Comparison of ENCODE assay signal across 8 mouse cellular contexts in genomic region chr13:3537594-3538222, GRCm38 (mm10). TPM values are rescaled to one million over a fixed set of nuclear protein-coding genes. Genes with fewer than 3 reads are reported as not detected.
DNase-seq lines count a peak whose midpoint lies in the region; ATAC-seq and TF ChIP-seq lines count a peak whose summit lies in the region.

Gene Gdi2, plus strand, starts transcription at chr13:3538063.

- peak within 1 kb of the TSS; percentile 97 for H3K4me3 ChIP-seq in E14TG2a.4 (replicated peaks; ENCODE audit: low read length)
- peak within 1 kb of the TSS; percentile 94 for H3K4me3 ChIP-seq in forebrain, embryonic 13.5 days
- peak within 1 kb of the TSS; percentile 81 for H3K4me3 ChIP-seq in liver, postnatal 0 days (ENCODE audit: low read depth, low read length)
- H3K4me3 ChIP-seq in neural tube, embryonic 14.5 days (ENCODE audit: low read depth, low read length) = peak within 1 kb of the TSS; percentile 98

- H3K9me3 ChIP-seq in E14TG2a.4 (ENCODE audit: low read length) = peaks cover 6% of the 10 kb centered on the region
- H3K9me3 ChIP-seq in forebrain, embryonic 13.5 days (replicated peaks) = 0 out of 2 replicates have a peak, but pooled peaks cover 6% of the 10 kb centered on the region
- no peaks in the 10 kb centered on the region for H3K9me3 ChIP-seq in liver, postnatal 0 days (ENCODE audit: low read length)
- no peaks in the 10 kb centered on the region for H3K9me3 ChIP-seq in neural tube, embryonic 14.5 days (ENCODE audit: control insufficient read depth, low read length)

- peaks cover 41% of the 10 kb centered on the region for H3K4me1 ChIP-seq in E14TG2a.4 (replicated peaks; ENCODE audit: low read depth, low read length)
- peaks cover 43% of the 10 kb centered on the region for H3K4me1 ChIP-seq in forebrain, embryonic 13.5 days
- H3K4me1 ChIP-seq in liver, postnatal 0 days (ENCODE audit: insufficient read depth) = peaks cover 22% of the 10 kb centered on the region
- peaks cover 23% of the 10 kb centered on the region for H3K4me1 ChIP-seq in neural tube, embryonic 14.5 days (ENCODE audit: control insufficient read depth, insufficient read depth, low read length)

- H3K36me3 ChIP-seq in E14TG2a.4 (ENCODE audit: insufficient read depth, low read length) = peaks cover 28% of the 10 kb centered on the region
- H3K36me3 ChIP-seq in forebrain, embryonic 13.5 days (ENCODE audit: poor library complexity, severe bottlenecking) = no peaks in the 10 kb centered on the region
- no peaks in the 10 kb centered on the region for H3K36me3 ChIP-seq in liver, postnatal 0 days (replicated peaks; ENCODE audit: insufficient read depth, low read length)
- H3K36me3 ChIP-seq in neural tube, embryonic 14.5 days (ENCODE audit: control insufficient read depth, insufficient read depth, low read length) = no peaks in the 10 kb centered on the region

- peak; percentile 97 for ATAC-seq in forebrain, embryonic 13.5 days
- ATAC-seq in liver, postnatal 0 days = peak; percentile 97
- ATAC-seq in neural tube, embryonic 14.5 days (ENCODE audit: low read depth) = peak; percentile 97

- peak; percentile 83 for TF ChIP-seq EP300 in liver, postnatal 0 days (IDR thresholded peaks at IDR 0.05; ENCODE audit: low read depth)

- under 1% methylated on average over 35 of the region's 47 CpGs for WGBS in forebrain, embryonic 13.5 days
- under 1% methylated on average over 43 of the region's 47 CpGs for WGBS in large intestine, adult 2 months
- 0% methylated on average over 39 of the region's 47 CpGs for WGBS in liver, postnatal 0 days (ENCODE audit: insufficient replicate concordance)
- 1% methylated on average over 35 of the region's 47 CpGs for WGBS in neural tube, embryonic 14.5 days

- H3K27me3 ChIP-seq in E14TG2a.4 (ENCODE audit: insufficient read depth, low read length) = no peaks in the 10 kb centered on the region
- no peaks in the 10 kb centered on the region for H3K27me3 ChIP-seq in forebrain, embryonic 13.5 days
- no peaks in the 10 kb centered on the region for H3K27me3 ChIP-seq in liver, postnatal 0 days (ENCODE audit: insufficient read depth, low read length)
- H3K27me3 ChIP-seq in neural tube, embryonic 14.5 days (ENCODE audit: control insufficient read depth, insufficient read depth, low read length) = no peaks in the 10 kb centered on the region

- peak within 1 kb of the TSS; percentile 98 for H3K27ac ChIP-seq in forebrain, embryonic 13.5 days
- peak within 1 kb of the TSS; percentile 99 for H3K27ac ChIP-seq in liver, postnatal 0 days (ENCODE audit: low read depth)
- peak within 1 kb of the TSS; percentile 98 for H3K27ac ChIP-seq in neural tube, embryonic 14.5 days (ENCODE audit: low read depth, low read length)

- peak within 1 kb of the TSS; percentile 97 for H3K9ac ChIP-seq in forebrain, embryonic 13.5 days
- H3K9ac ChIP-seq in liver, postnatal 0 days (replicated peaks) = peak within 1 kb of the TSS; percentile 91
- peak within 1 kb of the TSS; percentile 97 for H3K9ac ChIP-seq in neural tube, embryonic 14.5 days (replicated peaks; ENCODE audit: low read depth, low read length)

- peak within 1 kb of the TSS; percentile 76 for H3K4me2 ChIP-seq in forebrain, embryonic 13.5 days
- H3K4me2 ChIP-seq in liver, postnatal 0 days (ENCODE audit: low read depth, low read length) = peak within 1 kb of the TSS; percentile 86
- peak within 1 kb of the TSS; percentile 93 for H3K4me2 ChIP-seq in neural tube, embryonic 14.5 days (ENCODE audit: low read depth, low read length)

- TF ChIP-seq CTCF in E14TG2a.4 (conservative IDR thresholded peaks at IDR 0.05; ENCODE audit: low read length) = no peak
- TF ChIP-seq CTCF in liver, postnatal 0 days (IDR thresholded peaks at IDR 0.05; ENCODE audit: low read depth) = no peak

- peak; percentile 96 for DNase-seq in c-Kit-positive CD71-positive TER-119-positive erythroid progenitor cells, embryonic 14.5 days (ENCODE audit: low spot score)
- peak; percentile 96 to 97 for DNase-seq in heart, postnatal 10 days
- DNase-seq in large intestine, adult 2 months (ENCODE audit: low read depth, low spot score) = peak; percentile 88
- DNase-seq in liver, postnatal 0 days = peak; percentile 96
- DNase-seq in testis, postnatal 10 days (ENCODE audit: low spot score) = peak; percentile 97

- intact Hi-C loops in heart, postnatal 10 days (cut with DNase I) = loop anchor here (2.0 kb wide), 1 partner anchor 73 kb away; the partner anchor contains the start of gene Fam208b

RNA-seq across cellular contexts. Expression of gene Gdi2, which starts in this region (rescaled TPM):
- polyA plus RNA-seq in forebrain, embryonic 13.5 days (2015; fragmentation: Nextera tagmentation; extraction: Ambion mirVana) = 447 and 450 TPM in 2 replicates
- total RNA-seq in heart, postnatal 10 days (2021) = 100 to 1,000 TPM; 298 to 299 TPM
- 171 and 217 TPM in 2 replicates for polyA plus RNA-seq in large intestine, adult 2 months (2012; rRNA removed)
- 189 and 191 TPM in 2 replicates for polyA plus RNA-seq in liver, postnatal 0 days (2015; fragmentation: Nextera tagmentation; extraction: Ambion mirVana)
- 434 and 478 TPM in 2 replicates for polyA plus RNA-seq in neural tube, embryonic 14.5 days (2014; fragmentation: Nextera tagmentation; extraction: Ambion mirVana)

Comparison
In these comparisons a context has a peak if more than half of its experiments do, and no peak if none do; other contexts are left out.
1. Peak in every context shown above with its lines: DNase-seq, ATAC-seq, H3K4me3 ChIP-seq and H3K27ac ChIP-seq.